Mouse (Mus musculus): Measurements from ENCODE around the gene Trub1.

DNA sequence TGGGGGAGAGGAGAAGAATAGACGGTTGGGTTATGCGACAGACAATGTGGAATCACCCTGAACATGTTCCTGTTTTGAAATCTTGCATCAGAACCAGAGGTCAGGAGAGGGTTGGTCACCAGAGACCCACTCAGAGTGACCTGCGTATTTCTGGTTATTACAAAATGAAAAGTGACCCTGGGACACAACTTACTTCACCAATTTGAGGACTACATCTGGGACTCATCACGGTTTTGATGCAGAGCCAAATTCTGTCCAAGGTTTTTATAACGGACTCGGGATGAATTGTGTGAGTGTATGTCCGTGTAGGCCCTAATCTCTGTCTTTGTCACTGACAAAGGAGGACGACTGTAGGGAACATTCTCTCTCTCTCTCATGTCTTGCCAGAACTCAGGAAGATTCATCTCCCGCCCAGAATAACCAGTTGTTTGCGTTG, 16.1 kb upstream of the Trub1 start:
- no peak for TF ChIP-seq CTCF (conservative IDR thresholded peaks at IDR 0.05; ENCODE audit: low read length)
- TF ChIP-seq NANOG (IDR thresholded peaks at IDR 0.05; ENCODE audit: borderline replicate concordance, low read length), result no peak
